Mouse (Mus musculus) forebrain, embryonic 14.5 days (tissue): Measurements from ENCODE around the gene Kmt2d. TPM values are rescaled to one million over a fixed set of nuclear protein-coding genes. Genes with fewer than 3 reads are reported as not detected.

Experiments used
- ATAC-seq: fragments of 200-750 bp; cut with Nextera tagmentation; 2 replicates; pipeline ENCODE4 v1.8.0; 2017; ENCODE audit warnings: mild to moderate bottlenecking, moderate library complexity
- DNase-seq: peaks from one replicate; pipeline ENCODE4 v3.0.0-alpha.2; 2015; ENCODE audit warnings: low spot score
- H3K27ac ChIP-seq: fragments of 300-500 bp; sonication (generic); 2 replicates; pipeline ENCODE4 v1.5.1; 2014; ENCODE audit warnings: low read depth, mild to moderate bottlenecking, control low read depth, low read length, moderate library complexity
- H3K27me3 ChIP-seq: fragments of 300-500 bp; sonication (generic); replicated peaks from 2 replicates; pipeline ENCODE4 v1.6.1; 2014; ENCODE audit warnings: low read length, control low read depth, mixed read lengths; ENCODE audit not compliant: control insufficient read depth, insufficient read depth
- H3K36me3 ChIP-seq: fragments of 300-500 bp; sonication (generic); 2 replicates; pipeline ENCODE4 v1.6.1; 2014; ENCODE audit warnings: low read length, control low read depth; ENCODE audit not compliant: control insufficient read depth, insufficient read depth
- H3K4me1 ChIP-seq: fragments of 300-500 bp; sonication (generic); 2 replicates; pipeline ENCODE4 v1.6.1; 2014; ENCODE audit warnings: antibody characterized with exemption, low read length, control low read depth; ENCODE audit not compliant: control insufficient read depth, insufficient read depth
- H3K4me2 ChIP-seq: fragments of 300-500 bp; sonication (generic); 2 replicates; pipeline ENCODE4 v1.6.1; 2014; ENCODE audit warnings: mild to moderate bottlenecking, control low read depth, low read length
- H3K4me3 ChIP-seq: fragments of 300-500 bp; sonication (generic); 2 replicates; pipeline ENCODE4 v1.5.1; 2014; ENCODE audit warnings: low read depth, low read length, control low read depth
- H3K9ac ChIP-seq: fragments of 300-500 bp; sonication (generic); 2 replicates; pipeline ENCODE4 v1.6.1; 2014; ENCODE audit warnings: mild to moderate bottlenecking, low read length, control low read depth, moderate library complexity
- H3K9me3 ChIP-seq: fragments of 300-500 bp; sonication (generic); replicated peaks from 2 replicates; pipeline ENCODE4 v1.6.1; 2016; ENCODE audit warnings: low read length, control low read depth, mixed read lengths; ENCODE audit not compliant: control insufficient read depth
- WGBS: fragments of 180-500 bp; shearing (Covaris S2); extraction: QIAGEN DNeasy Blood & Tissue Kit; methylation state at CpG from one replicate; pipeline ENCODE4 v1.1.7; 2014; 5-methylcytosine and 5-hydroxymethylcytosine counted together
- polyA plus RNA-seq: library from polyadenylated mRNA; unstranded; fragments of >200 nt; fragmentation: Nextera tagmentation; extraction: Ambion mirVana; gene quantifications from 2 replicates; pipeline ENCODE4 v1.2.1, GENCODE M21; 2014

Gene Kmt2d
- polyA plus RNA-seq, 1 experiment from 2014 or later, result 8.0 TPM

DNA sequence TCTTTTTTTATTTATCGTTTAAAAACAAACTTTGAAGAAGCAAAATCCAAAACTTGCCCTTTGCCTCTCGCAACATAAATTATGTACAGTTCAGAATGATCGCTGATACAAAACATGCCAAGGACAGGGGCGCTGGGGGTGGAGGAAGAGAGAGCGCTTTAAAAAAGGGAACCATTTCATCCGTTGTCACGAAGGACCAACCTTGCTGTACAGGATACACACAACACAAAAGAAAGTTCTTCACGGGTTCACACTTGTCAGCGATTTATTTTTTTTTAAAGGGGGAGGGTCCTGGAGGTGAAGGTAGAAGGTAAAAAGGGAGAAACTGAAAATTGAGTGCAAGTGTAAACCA lies 39.3 kb downstream of the Kmt2d start:
- Histone ChIP-seq H3K4me2 (peak overlapping the region; percentile 69), H3K27me3 (no peaks in the 10 kb centered on the region), H3K9ac (peak overlapping the region; percentile 75; the same call in 1 of the 2 replicates), H3K4me1 (peaks cover 5% of the 10 kb centered on the region; the same call in 1 of the 2 replicates), H3K27ac (peak overlapping the region; percentile 66), H3K9me3 (no peaks in the 10 kb centered on the region), H3K4me3 (peak overlapping the region; percentile 75), H3K36me3 (peaks cover 42% of the 10 kb centered on the region)
- ATAC-seq, result peak; percentile 28; the same call in 1 of the 2 replicates
- no peak for DNase-seq
- 16% methylated on average over 9 of the region's 9 CpGs for WGBS

- under 1% methylated on average over 64 of the region's 66 CpGs for WGBS
- peak; percentile 97 for DNase-seq
- Histone ChIP-seq H3K9ac (peak within 1 kb of the TSS; percentile 75), H3K4me3 (peak within 1 kb of the TSS; percentile 75), H3K4me1 (peaks cover 5% of the 10 kb centered on the region; the same call in 1 of the 2 replicates), H3K27me3 (no peaks in the 10 kb centered on the region), H3K36me3 (peaks cover 36% of the 10 kb centered on the region), H3K9me3 (no peaks in the 10 kb centered on the region), H3K27ac (peak within 1 kb of the TSS; percentile 78), H3K4me2 (peak within 1 kb of the TSS; percentile 69)
- ATAC-seq, result peak; percentile 99
Measured at GRCm38 (mm10) chr15:98830736-98831683, 40.0 kb downstream of the Kmt2d start, which contains the start of gene Prkag1. TSS of gene Prkag1 (minus strand) at chr15:98831521.

DNA sequence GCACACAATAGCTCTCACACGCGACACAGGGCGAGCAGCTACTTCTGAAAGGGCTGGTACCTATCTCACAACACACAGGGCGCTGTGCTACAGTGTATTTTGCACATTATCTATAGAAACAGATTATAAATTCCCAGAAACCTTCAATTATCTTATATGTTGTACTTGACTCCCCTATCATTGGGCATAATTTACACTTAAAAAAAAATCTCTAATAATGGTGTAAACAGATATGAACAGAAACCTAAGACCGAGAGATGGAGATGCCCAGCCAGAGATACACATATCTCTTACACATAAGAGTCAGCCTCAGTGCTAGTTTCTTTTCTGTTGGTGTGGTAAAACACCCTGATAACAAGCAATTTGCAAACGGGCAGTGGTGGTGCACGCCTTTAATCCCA lies 43.4 kb downstream of the Kmt2d start:
- 87% methylated on average over 7 of the region's 7 CpGs for WGBS
- Histone ChIP-seq H3K4me3 (no peak overlapping the region), H3K9ac (no peak overlapping the region), H3K4me2 (no peak overlapping the region), H3K36me3 (peaks cover 22% of the 10 kb centered on the region), H3K27me3 (no peaks in the 10 kb centered on the region), H3K9me3 (no peaks in the 10 kb centered on the region), H3K27ac (no peak overlapping the region), H3K4me1 (peaks cover 5% of the 10 kb centered on the region; the same call in 1 of the 2 replicates)
- DNase-seq (no peak), ATAC-seq (no peak)

GRCm38 (mm10) chr15:98823434-98823833 lies 47.6 kb downstream of the Kmt2d start:
- Histone ChIP-seq H3K4me1 (no peaks in the 10 kb centered on the region), H3K27me3 (no peaks in the 10 kb centered on the region), H3K36me3 (peaks cover 50% of the 10 kb centered on the region), H3K9ac (no peak overlapping the region), H3K9me3 (no peaks in the 10 kb centered on the region), H3K4me2 (no peak overlapping the region), H3K4me3 (no peak overlapping the region), H3K27ac (no peak overlapping the region)
- ATAC-seq (no peak), DNase-seq (no peak)
- WGBS, result 67% methylated on average over 3 of the region's 3 CpGs

DNA sequence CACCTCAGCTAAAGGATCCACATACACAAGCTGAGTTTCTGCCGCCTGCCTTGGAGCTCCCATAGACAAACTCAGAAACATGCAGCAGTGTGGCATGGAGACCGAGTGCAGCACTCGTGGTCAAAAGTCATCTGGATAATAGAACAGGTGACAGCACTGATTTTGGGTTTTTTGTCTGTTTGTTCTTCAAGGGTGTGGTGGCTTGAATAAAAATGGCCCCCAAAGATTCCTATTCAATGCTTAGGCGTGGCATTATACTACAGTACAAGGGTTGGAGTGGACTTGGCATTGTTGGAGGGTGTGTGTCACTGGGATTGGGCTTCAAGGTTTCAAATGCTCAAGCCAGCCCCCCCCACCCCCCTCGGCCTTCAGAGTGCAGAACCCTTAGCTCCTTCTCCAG lies 48.9 kb downstream of the Kmt2d start:
- no peaks in the 10 kb centered on the region for H3K27me3 ChIP-seq
- 93% methylated on average over 5 of the region's 5 CpGs for WGBS
- H3K9me3 ChIP-seq, result no peaks in the 10 kb centered on the region
- H3K4me1 ChIP-seq, result no peaks in the 10 kb centered on the region
- DNase-seq, result no peak
- no peak overlapping the region for H3K4me2 ChIP-seq
- no peak for ATAC-seq
- no peak overlapping the region for H3K27ac ChIP-seq
- peaks cover 50% of the 10 kb centered on the region for H3K36me3 ChIP-seq
- H3K9ac ChIP-seq, result no peak overlapping the region
- H3K4me3 ChIP-seq, result no peak overlapping the region

GRCm38 (mm10) chr15:98821403-98821802 lies 49.6 kb downstream of the Kmt2d start:
- H3K27me3 ChIP-seq, result no peaks in the 10 kb centered on the region
- DNase-seq (no peak), ATAC-seq (no peak)
- no peaks in the 10 kb centered on the region for H3K4me1 ChIP-seq
- H3K27ac ChIP-seq, result no peak overlapping the region
- H3K4me3 ChIP-seq, result no peak overlapping the region
- H3K9ac ChIP-seq, result no peak overlapping the region
- peaks cover 50% of the 10 kb centered on the region for H3K36me3 ChIP-seq
- WGBS, result 23% methylated on average over 10 of the region's 10 CpGs
- no peaks in the 10 kb centered on the region for H3K9me3 ChIP-seq
- H3K4me2 ChIP-seq, result no peak overlapping the region

DNA sequence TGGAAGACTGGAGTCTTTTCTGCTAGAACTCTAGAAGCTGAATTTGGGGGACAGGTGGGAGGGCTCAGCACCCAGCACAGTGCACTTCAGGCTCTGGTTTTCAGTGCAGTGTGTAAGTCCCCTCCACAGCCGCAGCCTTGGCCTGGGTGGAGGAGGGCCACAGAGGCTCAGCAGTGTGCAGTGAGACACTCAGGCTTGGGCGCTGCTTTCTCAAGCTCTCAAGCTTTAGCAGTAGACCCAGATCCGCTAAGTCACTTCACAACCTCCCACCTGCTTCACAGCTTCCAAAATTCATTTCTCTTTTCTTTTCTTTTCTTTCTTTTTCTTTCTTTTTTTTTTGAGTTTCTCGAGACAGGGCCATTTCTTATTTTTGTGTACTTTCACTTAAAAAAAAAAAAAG lies 50.1 kb downstream of the Kmt2d start:
- Histone ChIP-seq H3K9me3 (no peaks in the 10 kb centered on the region), H3K27ac (no peak overlapping the region), H3K27me3 (no peaks in the 10 kb centered on the region), H3K9ac (no peak overlapping the region), H3K36me3 (peaks cover 50% of the 10 kb centered on the region), H3K4me1 (no peaks in the 10 kb centered on the region), H3K4me2 (no peak overlapping the region), H3K4me3 (no peak overlapping the region)
- WGBS, result 86% methylated on average over 4 of the region's 4 CpGs
- DNase-seq, result no peak
- ATAC-seq, result no peak

DNA sequence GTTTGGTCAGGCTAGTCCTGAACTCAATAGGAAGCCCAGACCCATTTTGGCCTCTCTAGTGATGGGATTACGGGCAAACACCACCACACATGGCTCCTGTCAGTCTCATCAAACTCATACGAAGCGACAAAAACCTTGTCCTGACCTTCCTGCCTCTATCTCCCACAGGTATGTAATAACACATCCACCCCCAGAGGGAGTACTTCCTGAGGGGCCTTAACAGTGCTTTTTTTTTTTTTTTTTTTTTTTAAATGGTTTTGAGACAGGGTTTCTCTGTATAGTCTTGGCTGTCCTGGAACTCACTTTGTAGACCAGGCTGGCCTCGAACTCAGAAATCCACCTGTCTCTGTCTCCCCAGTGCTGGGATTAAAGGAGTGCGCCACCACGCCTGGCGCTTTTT lies 52.8 kb downstream of the Kmt2d start:
- no peak for ATAC-seq
- peaks cover 60% of the 10 kb centered on the region for H3K36me3 ChIP-seq
- H3K4me2 ChIP-seq, result no peak overlapping the region
- H3K4me3 ChIP-seq, result no peak overlapping the region
- H3K4me1 ChIP-seq, result no peaks in the 10 kb centered on the region
- H3K9me3 ChIP-seq, result no peaks in the 10 kb centered on the region
- no peak overlapping the region for H3K27ac ChIP-seq
- 91% methylated on average over 7 of the region's 7 CpGs for WGBS
- no peak for DNase-seq
- no peak overlapping the region for H3K9ac ChIP-seq
- H3K27me3 ChIP-seq, result no peaks in the 10 kb centered on the region
